Mouse (Mus musculus) cerebellum, adult 9-11 months (tissue): ENCODE data around the gene Ear1.
"Not testable (repeated sequence)": the region's sequence is repeated elsewhere in the genome, so short reads cannot be mapped to it uniquely, and the experiment has no call there.

ENCODE experiments used
- DNase-seq: peaks from one replicate; pipeline ENCODE4 v3.0.0; 2022

Gene Ear1

DNA sequence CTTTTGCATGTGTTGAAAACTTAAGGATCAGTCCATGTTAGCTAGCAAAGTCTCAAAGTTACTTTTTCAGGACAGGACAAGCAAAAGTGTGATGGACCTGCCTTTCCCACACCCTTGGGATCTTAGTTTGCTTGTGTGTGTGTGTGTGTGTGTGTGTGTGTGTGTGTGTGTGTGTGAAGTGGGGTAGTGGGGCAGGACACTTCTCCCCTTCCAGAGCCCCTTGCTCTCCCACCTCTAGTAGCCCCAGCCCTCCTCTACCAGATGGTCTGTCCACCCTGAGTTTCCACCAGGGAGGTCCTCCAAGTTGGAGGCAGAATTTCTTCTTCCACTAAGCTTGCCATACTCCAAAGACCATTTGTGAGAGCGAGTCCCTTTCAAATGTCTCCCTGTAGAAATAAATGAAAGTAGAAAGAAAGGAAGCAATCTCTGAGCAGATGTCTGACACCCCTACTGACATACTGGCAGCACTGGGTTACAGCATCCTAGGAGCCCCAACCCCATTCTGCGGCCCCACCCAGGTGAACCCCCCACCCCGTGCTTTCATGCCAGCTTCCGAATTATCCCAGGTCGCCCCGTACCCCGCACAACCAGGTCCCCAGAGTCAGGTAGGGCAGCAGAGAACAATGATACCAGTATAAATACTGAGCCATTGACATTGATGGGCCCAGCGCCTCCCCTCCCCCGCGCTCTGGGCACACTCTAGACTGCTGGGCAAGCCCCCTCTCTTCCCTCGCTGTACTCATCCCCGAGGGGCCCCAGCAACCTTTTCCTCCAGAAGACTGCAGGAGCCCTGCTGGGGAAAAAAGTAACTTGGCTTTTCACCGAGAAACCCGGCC is 79.0 kb downstream of the Ear1 start:
- DNase-seq = no peak

DNA sequence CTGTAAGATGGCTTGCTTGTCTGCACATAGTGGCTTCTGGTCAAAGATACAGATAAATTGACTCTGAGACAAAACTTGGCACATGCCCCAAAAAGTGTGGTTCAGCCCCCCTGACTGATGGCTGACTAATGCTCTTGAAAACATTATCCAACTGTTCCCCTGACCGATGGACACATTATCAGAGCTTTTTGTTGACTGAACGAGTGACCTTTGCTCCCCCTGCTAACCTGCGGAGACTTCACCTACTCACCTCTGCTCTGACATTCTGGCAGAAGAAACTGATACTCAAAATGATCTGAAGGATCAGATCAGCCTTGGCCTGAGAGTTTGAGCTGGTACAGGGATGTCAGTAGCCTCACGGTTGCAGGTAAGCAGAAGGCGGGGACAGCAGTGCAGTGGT is 81.5 kb downstream of the Ear1 start:
- DNase-seq = not testable (repeated sequence)

DNA sequence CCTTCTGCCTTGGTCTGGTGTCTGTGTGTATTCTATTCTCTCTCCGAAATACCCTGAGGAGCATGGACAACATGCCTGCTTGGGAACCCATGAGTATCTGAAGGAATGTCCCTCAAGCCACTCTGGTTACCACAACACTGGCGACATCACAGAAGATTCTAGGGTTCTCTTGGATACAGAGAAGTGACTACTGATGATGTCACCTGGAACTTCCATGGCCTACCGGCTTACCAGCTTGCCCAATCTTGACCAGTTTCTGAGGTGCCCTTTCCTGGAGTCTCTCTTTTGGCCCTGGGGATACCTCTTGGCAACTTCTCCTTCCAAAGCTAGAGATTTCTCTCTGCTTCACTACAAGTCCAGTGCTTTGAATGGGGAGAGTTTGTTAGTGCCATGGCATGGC is 90.7 kb downstream of the Ear1 start, which contains the start of gene Gm8180:
Gm8180 (minus strand) TSS at position 101 of the 400 bp plus-strand sequence.
- DNase-seq = not testable (repeated sequence)
